Mouse (Mus musculus): ENCODE measurements around the gene Kctd13.
"Not testable (repeated sequence)": the region's sequence is repeated elsewhere in the genome, so short reads cannot be mapped to it uniquely, and the experiment has no call there.

Kctd13 gene

GRCm38 (mm10) chr7:126928384-126929037, at the start of gene Kctd13:
Kctd13 (plus strand) TSS chr7:126928879.
- DNase-seq (ENCODE audit: low read depth in 1 of 2, low spot score in 2 of 2), result peak; percentile 76 to 89

- DNase-seq (ENCODE audit: low read depth in 1 of 2, low spot score in 2 of 2), result no peak
These were observed 47.6 kb upstream of the Kctd13 start for GRCm38 (mm10) chr7:126881040-126881439.

GRCm38 (mm10) chr7:126883731-126884181, 44.9 kb upstream of the Kctd13 start:
- DNase-seq (ENCODE audit: low read depth in 1 of 2, low spot score in 2 of 2), result no peak

- DNase-seq (ENCODE audit: low read depth in 1 of 2, low spot score in 2 of 2), result peak; percentile 95 to 97
These were observed 44.2 kb upstream of the Kctd13 start, which contains the start of gene Taok2 for GRCm38 (mm10) chr7:126884286-126885164. Taok2 (minus strand) TSS chr7:126884703.

GRCm38 (mm10) chr7:126887281-126887680, 41.4 kb upstream of the Kctd13 start:
- no peak for DNase-seq (ENCODE audit: low read depth in 1 of 2, low spot score in 2 of 2)

- no peak for DNase-seq (ENCODE audit: low read depth in 1 of 2, low spot score in 2 of 2)
These were observed 39.8 kb upstream of the Kctd13 start for GRCm38 (mm10) chr7:126888852-126889251.

- DNase-seq (ENCODE audit: low read depth in 1 of 2, low spot score in 2 of 2), result no peak
These were observed 31.8 kb upstream of the Kctd13 start for GRCm38 (mm10) chr7:126896912-126897311.

GRCm38 (mm10) chr7:126897390-126898101, 31.1 kb upstream of the Kctd13 start:
- peak; percentile 43 to 56 for DNase-seq (ENCODE audit: low read depth in 1 of 2, low spot score in 2 of 2)

- peak; percentile 77 to 89 for DNase-seq (ENCODE audit: low read depth in 1 of 2, low spot score in 2 of 2)
These were observed 30.3 kb upstream of the Kctd13 start for GRCm38 (mm10) chr7:126898102-126898990.

GRCm38 (mm10) chr7:126899781-126900180, 28.9 kb upstream of the Kctd13 start:
- not testable (repeated sequence) for DNase-seq (ENCODE audit: low read depth in 1 of 2, low spot score in 2 of 2)

GRCm38 (mm10) chr7:126905590-126905989, 23.1 kb upstream of the Kctd13 start:
- no peak for DNase-seq (ENCODE audit: low read depth in 1 of 2, low spot score in 2 of 2)

- no peak for DNase-seq (ENCODE audit: low read depth in 1 of 2, low spot score in 2 of 2)
These were observed 13.8 kb upstream of the Kctd13 start for GRCm38 (mm10) chr7:126914844-126915243.

GRCm38 (mm10) chr7:126918356-126918755, 10.3 kb upstream of the Kctd13 start:
- not testable (repeated sequence) for DNase-seq (ENCODE audit: low read depth in 1 of 2, low spot score in 2 of 2)

GRCm38 (mm10) chr7:126919973-126920372, 8.7 kb upstream of the Kctd13 start:
- no peak for DNase-seq (ENCODE audit: low read depth in 1 of 2, low spot score in 2 of 2)

- no peak for DNase-seq (ENCODE audit: low read depth in 1 of 2, low spot score in 2 of 2)
These were observed 7.1 kb upstream of the Kctd13 start for GRCm38 (mm10) chr7:126921563-126921962.

GRCm38 (mm10) chr7:126922624-126923060, 6.0 kb upstream of the Kctd13 start, which contains the start of gene Tmem219:
Tmem219 (minus strand) TSS chr7:126922917.
- DNase-seq (ENCODE audit: low read depth in 1 of 2, low spot score in 2 of 2), result no peak

GRCm38 (mm10) chr7:126923999-126924398, 4.7 kb upstream of the Kctd13 start:
- DNase-seq (ENCODE audit: low read depth in 1 of 2, low spot score in 2 of 2), result no peak

GRCm38 (mm10) chr7:126926299-126926698, 2.4 kb upstream of the Kctd13 start:
- DNase-seq (ENCODE audit: low read depth in 1 of 2, low spot score in 2 of 2), result no peak

GRCm38 (mm10) chr7:126929046-126929445, 367 bp downstream of the Kctd13 start:
- DNase-seq (ENCODE audit: low read depth in 1 of 2, low spot score in 2 of 2), result no peak

GRCm38 (mm10) chr7:126932652-126933051, 4.0 kb downstream of the Kctd13 start:
- no peak for DNase-seq (ENCODE audit: low read depth in 1 of 2, low spot score in 2 of 2)
